Mouse (Mus musculus) neural tube, embryonic 15.5 days (tissue): ENCODE results near the gene Samd1. TPM values are rescaled to one million over a fixed set of nuclear protein-coding genes. Genes with fewer than 3 reads are reported as not detected.

ENCODE experiments used
- ATAC-seq: fragments of 200-750 bp; cut with Nextera tagmentation; 2 replicates; pipeline ENCODE4 v1.8.0; 2017; ENCODE audit warnings: mild to moderate bottlenecking, moderate TSS enrichment, moderate library complexity; ENCODE audit not compliant: low FRiP score
- H3K27ac ChIP-seq: fragments of 300-500 bp; sonication (generic); replicated peaks from 2 replicates; pipeline ENCODE4 v1.5.1; 2015; ENCODE audit warnings: mild to moderate bottlenecking, inconsistent platforms
- H3K27me3 ChIP-seq: fragments of 300-500 bp; sonication (generic); replicated peaks from 2 replicates; pipeline ENCODE4 v1.6.1; 2015; ENCODE audit warnings: inconsistent platforms
- H3K36me3 ChIP-seq: fragments of 300-500 bp; sonication (generic); 2 replicates; pipeline ENCODE4 v1.6.1; 2015; ENCODE audit warnings: inconsistent platforms
- H3K4me1 ChIP-seq: fragments of 300-500 bp; sonication (generic); 2 replicates; pipeline ENCODE4 v1.6.1; 2015; ENCODE audit warnings: inconsistent platforms
- H3K4me2 ChIP-seq: fragments of 300-500 bp; sonication (generic); 2 replicates; pipeline ENCODE4 v1.6.1; 2015; ENCODE audit warnings: inconsistent platforms, mild to moderate bottlenecking, moderate library complexity
- H3K4me3 ChIP-seq: fragments of 300-500 bp; sonication (generic); replicated peaks from 2 replicates; pipeline ENCODE4 v1.5.1; 2015; ENCODE audit warnings: mild to moderate bottlenecking, inconsistent platforms
- H3K9ac ChIP-seq: fragments of 300-500 bp; sonication (generic); replicated peaks from 2 replicates; pipeline ENCODE4 v1.6.1; 2015; ENCODE audit warnings: mild to moderate bottlenecking, inconsistent platforms
- H3K9me3 ChIP-seq: fragments of 300-500 bp; sonication (generic); replicated peaks from 2 replicates; pipeline ENCODE4 v1.6.1; 2016; ENCODE audit warnings: inconsistent platforms
- WGBS: fragments of 180-500 bp; shearing (Covaris S2); methylation state at CpG from one replicate; pipeline ENCODE4 v1.1.7; 2015; ENCODE audit warnings: mixed read lengths; 5-methylcytosine and 5-hydroxymethylcytosine counted together
- polyA plus RNA-seq: library from polyadenylated mRNA; unstranded; fragments of >200 nt; fragmentation: Nextera tagmentation; extraction: Ambion mirVana; gene quantifications from 2 replicates; pipeline ENCODE4 v1.2.1, GENCODE M21; 2015

The Samd1 gene
- polyA plus RNA-seq, 1 experiment from 2014 or later, result 7.9 TPM

DNA sequence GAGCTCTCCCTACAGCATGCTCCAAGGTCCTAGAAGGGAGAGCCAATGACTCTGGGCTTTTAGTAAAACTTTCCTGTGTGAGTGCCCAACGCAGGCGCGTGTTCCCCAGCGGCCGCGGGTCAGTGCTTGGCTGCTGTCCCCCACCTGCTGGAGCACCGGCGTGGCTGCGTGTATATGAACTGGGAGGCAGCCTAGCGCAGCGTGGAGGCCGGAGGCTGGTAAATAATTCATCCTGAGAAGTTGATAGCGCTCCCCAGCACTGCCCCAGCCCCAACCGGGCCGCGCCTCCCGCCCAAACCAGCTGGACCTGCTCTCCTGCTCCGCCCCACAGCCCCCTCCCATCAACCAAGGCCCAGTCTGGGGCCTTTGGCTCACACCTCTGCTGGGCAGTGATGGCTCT is 23.6 kb downstream of the Samd1 start, which contains the start of gene Palm3:
TSS of gene Palm3 (plus strand) at position 376 of the 400 bp plus-strand sequence.
- Histone ChIP-seq H3K27me3 (peaks cover 21% of the 10 kb centered on the region), H3K4me3 (no peak within 1 kb of the TSS), H3K27ac (no peak within 1 kb of the TSS), H3K9me3 (no peaks in the 10 kb centered on the region), H3K4me2 (no peak within 1 kb of the TSS), H3K36me3 (no peaks in the 10 kb centered on the region), H3K4me1 (peaks cover 10% of the 10 kb centered on the region), H3K9ac (no peak within 1 kb of the TSS)
- WGBS, result 7% methylated on average over 18 of the region's 18 CpGs
- ATAC-seq, result no peak

DNA sequence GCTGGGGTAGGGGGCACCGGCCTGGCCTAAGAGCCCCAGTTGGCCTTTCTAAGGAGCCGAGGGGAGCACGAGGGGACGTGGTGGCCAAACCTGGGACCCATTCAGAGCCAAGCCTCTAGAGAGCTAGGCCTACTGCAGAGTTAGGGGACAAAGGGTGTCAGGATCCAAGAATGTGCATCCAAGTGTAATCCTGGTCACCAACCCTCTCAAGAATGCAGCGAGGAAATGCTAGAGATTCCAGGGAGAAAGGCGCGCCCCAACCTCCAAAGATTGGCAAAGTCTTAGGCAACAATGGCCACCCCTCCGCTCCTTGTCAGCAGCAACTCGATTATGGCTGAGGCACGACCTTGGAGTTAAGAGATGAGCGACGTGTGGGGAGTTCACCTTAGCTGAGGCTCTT is 24.1 kb downstream of the Samd1 start:
- Histone ChIP-seq H3K27me3 (peaks cover 25% of the 10 kb centered on the region), H3K36me3 (no peaks in the 10 kb centered on the region), H3K9ac (no peak overlapping the region), H3K4me1 (peaks cover 14% of the 10 kb centered on the region), H3K4me3 (no peak overlapping the region), H3K9me3 (no peaks in the 10 kb centered on the region), H3K4me2 (no peak overlapping the region), H3K27ac (no peak overlapping the region)
- WGBS, result 54% methylated on average over 12 of the region's 12 CpGs
- ATAC-seq, result no peak

DNA sequence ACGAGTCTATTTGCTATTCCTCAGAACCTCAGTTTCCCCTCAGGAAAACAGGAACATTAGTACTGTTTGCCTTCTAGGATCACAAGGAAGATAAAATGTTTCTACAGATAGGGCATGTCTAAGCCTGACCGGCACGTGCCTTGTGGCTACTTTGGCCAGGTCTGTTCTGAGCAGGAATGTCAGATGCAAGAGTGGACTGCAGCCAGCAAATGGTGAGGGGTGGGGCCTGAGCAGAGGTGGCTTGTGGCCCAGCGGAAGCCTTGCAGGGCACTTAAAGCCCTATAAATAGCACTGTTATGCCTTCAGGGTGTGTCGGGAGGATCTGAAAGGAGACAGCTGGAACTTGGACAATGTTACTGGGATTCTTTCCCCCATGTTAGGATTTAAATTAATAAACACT is 25.6 kb downstream of the Samd1 start:
- peaks cover 39% of the 10 kb centered on the region for H3K27me3 ChIP-seq
- H3K9ac ChIP-seq, result no peak overlapping the region
- no peak for ATAC-seq
- WGBS, result 42% methylated on average over 5 of the region's 5 CpGs
- no peak overlapping the region for H3K4me3 ChIP-seq
- no peak overlapping the region for H3K27ac ChIP-seq
- peaks cover 19% of the 10 kb centered on the region for H3K4me1 ChIP-seq
- H3K4me2 ChIP-seq, result no peak overlapping the region
- H3K36me3 ChIP-seq, result no peaks in the 10 kb centered on the region
- H3K9me3 ChIP-seq, result no peaks in the 10 kb centered on the region

DNA sequence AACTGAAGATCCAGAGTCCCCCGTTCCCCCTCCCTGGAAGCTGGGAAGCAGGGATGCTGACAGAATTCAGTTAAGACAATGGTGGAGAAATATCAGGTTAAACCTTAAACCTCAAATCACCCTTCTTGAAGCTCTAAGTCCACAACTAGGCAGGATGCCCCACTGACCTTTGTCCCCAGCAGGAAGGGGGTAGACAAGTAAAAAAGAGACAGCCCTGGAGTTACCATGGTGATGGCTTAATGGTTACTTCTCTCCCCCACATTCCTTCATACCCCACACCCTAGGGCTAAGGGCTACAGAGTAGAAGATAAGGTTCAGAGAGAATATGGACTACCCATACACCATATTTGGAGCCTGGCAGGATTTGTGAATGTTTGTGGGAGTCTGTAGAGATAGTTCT is 26.2 kb downstream of the Samd1 start:
- Histone ChIP-seq H3K4me1 (peaks cover 19% of the 10 kb centered on the region), H3K4me3 (no peak overlapping the region), H3K9me3 (no peaks in the 10 kb centered on the region), H3K9ac (no peak overlapping the region), H3K27ac (no peak overlapping the region), H3K4me2 (no peak overlapping the region), H3K36me3 (no peaks in the 10 kb centered on the region), H3K27me3 (peaks cover 44% of the 10 kb centered on the region)
- ATAC-seq, result no peak
- 61% methylated on average over 1 of the region's 1 CpGs for WGBS

DNA sequence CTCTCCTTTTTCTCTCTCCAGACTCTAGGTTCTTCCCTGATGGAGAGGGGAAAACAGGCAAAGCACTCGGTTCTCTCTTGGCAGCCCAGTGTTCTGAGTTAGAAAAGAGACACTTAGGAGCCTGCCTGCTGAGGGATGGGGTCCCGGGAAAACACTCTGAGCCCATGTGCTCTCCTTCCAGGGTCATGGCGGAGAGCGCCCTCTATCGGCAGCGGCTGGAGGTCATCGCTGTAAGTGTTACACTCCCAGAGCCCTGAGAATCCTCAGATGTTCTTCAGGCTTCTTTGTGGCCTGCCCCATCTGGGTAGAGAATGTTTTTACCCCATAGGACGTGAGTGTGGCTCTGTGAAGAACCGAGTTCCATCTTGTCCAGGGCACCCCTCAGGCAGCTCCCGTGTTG is 26.7 kb downstream of the Samd1 start:
- H3K4me2 ChIP-seq, result no peak overlapping the region
- H3K4me1 ChIP-seq, result peaks cover 19% of the 10 kb centered on the region
- WGBS, result 12% methylated on average over 10 of the region's 10 CpGs
- no peaks in the 10 kb centered on the region for H3K9me3 ChIP-seq
- ATAC-seq, result no peak
- H3K36me3 ChIP-seq, result no peaks in the 10 kb centered on the region
- H3K9ac ChIP-seq, result no peak overlapping the region
- H3K4me3 ChIP-seq, result no peak overlapping the region
- H3K27me3 ChIP-seq, result peaks cover 44% of the 10 kb centered on the region
- no peak overlapping the region for H3K27ac ChIP-seq

DNA sequence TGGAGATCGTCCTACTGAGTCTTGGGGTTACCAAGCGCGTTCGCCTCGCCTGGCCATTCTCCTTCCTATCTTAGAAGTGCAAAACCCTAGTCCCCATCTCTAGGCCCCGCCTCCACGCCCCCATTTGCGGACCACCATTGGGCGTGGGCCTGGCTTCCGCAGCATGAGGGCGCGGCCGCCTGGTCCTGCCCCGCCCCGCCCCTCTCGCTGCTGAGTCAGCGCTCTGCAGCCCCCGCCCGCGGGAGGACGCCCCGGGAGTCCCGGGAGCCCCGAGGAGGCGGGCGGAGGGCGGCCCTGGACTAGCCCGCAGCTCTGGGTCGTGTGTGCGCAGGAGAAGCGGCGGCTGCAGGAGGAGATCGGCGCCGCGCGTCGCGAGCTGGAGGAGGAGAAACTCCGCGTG is 28.4 kb downstream of the Samd1 start:
- Histone ChIP-seq H3K9me3 (no peaks in the 10 kb centered on the region), H3K4me3 (peak overlapping the region; percentile 53), H3K4me1 (peaks cover 18% of the 10 kb centered on the region), H3K4me2 (peak overlapping the region; percentile 93), H3K36me3 (no peaks in the 10 kb centered on the region), H3K9ac (peak overlapping the region; percentile 62), H3K27ac (no peak overlapping the region), H3K27me3 (peaks cover 39% of the 10 kb centered on the region)
- ATAC-seq, result peak; percentile 77
- WGBS, result 1% methylated on average over 41 of the region's 41 CpGs

DNA sequence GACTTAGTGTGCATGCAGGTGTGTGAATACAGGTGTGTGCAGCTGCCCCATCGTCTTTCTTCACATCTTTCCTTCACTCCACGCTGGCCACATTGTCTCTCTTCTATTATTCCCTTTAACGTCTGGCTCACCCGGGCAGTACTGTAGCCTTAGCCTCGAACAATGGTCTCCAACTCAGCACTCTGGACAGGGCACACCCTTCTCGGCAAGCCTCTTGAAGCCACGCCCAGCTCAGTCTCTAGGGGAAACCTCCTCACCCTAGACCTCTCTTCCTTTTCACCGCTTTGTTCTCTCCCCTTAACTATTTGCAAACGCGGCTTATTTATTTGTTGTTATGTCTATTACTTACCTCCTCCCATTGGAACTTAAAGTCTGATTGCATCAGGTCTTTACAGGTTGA is 30.0 kb downstream of the Samd1 start:
- no peaks in the 10 kb centered on the region for H3K36me3 ChIP-seq
- H3K9me3 ChIP-seq, result no peaks in the 10 kb centered on the region
- H3K27me3 ChIP-seq, result peaks cover 26% of the 10 kb centered on the region
- H3K4me1 ChIP-seq, result peaks cover 14% of the 10 kb centered on the region
- ATAC-seq, result no peak
- no peak overlapping the region for H3K9ac ChIP-seq
- WGBS, result 7% methylated on average over 10 of the region's 10 CpGs
- H3K4me2 ChIP-seq, result no peak overlapping the region
- H3K27ac ChIP-seq, result no peak overlapping the region
- H3K4me3 ChIP-seq, result no peak overlapping the region

DNA sequence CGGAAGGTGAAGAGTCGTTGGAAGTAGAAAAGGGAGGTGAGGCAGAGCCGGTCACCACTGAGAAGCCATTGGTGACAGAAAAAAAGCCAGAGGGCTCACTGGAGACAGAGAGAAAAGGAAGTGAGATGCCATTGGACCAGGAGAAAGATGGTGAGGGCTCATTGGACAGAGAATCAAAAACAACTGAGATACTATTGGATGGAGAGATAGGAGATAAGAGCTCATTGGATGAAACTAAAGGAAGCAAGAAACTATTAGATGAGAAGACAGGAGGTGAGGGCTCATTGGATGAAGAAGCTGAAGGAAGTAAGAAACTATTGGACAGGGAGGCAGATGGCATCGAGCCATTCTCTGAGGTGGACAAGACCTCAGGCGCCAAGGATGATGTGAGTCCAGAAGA is 31.8 kb downstream of the Samd1 start:
- H3K9me3 ChIP-seq, result no peaks in the 10 kb centered on the region
- no peak for ATAC-seq
- 88% methylated on average over 5 of the region's 5 CpGs for WGBS
- H3K36me3 ChIP-seq, result no peaks in the 10 kb centered on the region
- peaks cover 24% of the 10 kb centered on the region for H3K27me3 ChIP-seq
- H3K27ac ChIP-seq, result no peak overlapping the region
- no peak overlapping the region for H3K4me3 ChIP-seq
- H3K9ac ChIP-seq, result no peak overlapping the region
- H3K4me2 ChIP-seq, result no peak overlapping the region
- peaks cover 14% of the 10 kb centered on the region for H3K4me1 ChIP-seq

DNA sequence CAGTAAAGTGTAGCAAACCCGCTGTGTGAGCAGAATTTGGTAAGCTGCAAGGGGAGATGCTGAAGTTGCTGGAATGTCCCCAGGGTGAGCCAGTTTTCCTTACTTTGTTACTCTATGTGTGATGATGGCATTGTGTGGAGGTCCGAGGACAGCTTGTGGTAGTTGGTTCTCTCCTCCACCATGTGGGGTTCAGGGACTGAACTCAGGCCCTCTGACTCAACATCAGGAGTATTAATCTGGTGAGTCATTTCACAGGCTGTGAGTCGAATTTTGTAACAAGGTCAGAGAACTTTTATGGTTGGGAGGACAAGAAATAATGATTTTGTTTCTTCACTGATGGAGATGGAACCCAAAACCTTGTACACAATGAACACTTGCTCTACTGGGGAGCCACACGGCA is 35.3 kb downstream of the Samd1 start:
- Histone ChIP-seq H3K36me3 (no peaks in the 10 kb centered on the region), H3K4me2 (no peak overlapping the region), H3K27me3 (peaks cover 19% of the 10 kb centered on the region), H3K4me1 (no peaks in the 10 kb centered on the region), H3K4me3 (no peak overlapping the region), H3K27ac (no peak overlapping the region), H3K9ac (no peak overlapping the region), H3K9me3 (no peaks in the 10 kb centered on the region)
- 78% methylated on average over 4 of the region's 4 CpGs for WGBS
- no peak for ATAC-seq

DNA sequence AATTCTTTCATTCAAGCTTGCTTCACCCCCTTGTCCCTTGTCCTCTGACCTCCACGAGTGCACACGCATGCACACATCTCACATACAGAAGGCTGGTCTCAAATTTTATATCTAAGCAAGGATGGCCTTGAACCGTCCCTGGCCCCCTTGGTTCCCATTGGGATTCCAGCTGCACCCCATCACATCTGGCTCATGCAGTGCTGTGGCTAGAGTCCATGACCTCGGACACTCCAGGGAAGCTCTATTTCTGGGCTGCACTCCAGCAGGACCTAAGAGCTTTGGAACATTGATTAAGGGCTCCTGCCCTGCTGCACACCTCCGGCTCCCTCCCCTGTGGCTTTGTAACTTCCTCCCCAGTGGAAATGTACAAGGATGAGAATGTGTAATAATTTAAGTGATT is 40.5 kb downstream of the Samd1 start:
- Histone ChIP-seq H3K9me3 (no peaks in the 10 kb centered on the region), H3K27me3 (peaks cover 43% of the 10 kb centered on the region), H3K4me2 (no peak overlapping the region), H3K4me1 (peaks cover 12% of the 10 kb centered on the region), H3K4me3 (no peak overlapping the region), H3K9ac (no peak overlapping the region), H3K36me3 (no peaks in the 10 kb centered on the region), H3K27ac (no peak overlapping the region)
- 78% methylated on average over 5 of the region's 5 CpGs for WGBS
- ATAC-seq, result no peak

DNA sequence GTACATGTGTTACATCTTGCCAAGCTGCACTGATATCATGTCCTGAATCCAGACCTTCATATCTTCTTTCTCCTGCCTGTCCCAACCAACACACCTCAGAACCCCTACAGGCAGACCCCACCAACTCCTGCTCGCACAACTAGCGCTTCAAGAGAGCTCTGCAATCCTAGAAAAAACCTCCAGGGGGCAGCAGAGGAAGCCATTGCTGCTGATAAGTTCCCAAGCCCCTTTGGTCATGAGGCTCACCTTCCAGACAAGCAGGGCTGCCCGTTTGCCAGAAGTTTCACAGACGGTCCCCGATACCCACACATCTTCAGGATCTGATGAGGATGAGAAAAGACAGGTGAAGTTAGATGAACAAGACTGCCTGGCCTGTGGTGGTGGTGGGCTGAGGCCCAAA is 41.6 kb downstream of the Samd1 start:
- Histone ChIP-seq H3K4me2 (no peak overlapping the region), H3K4me1 (peaks cover 12% of the 10 kb centered on the region), H3K27me3 (peaks cover 53% of the 10 kb centered on the region), H3K9me3 (no peaks in the 10 kb centered on the region), H3K9ac (no peak overlapping the region), H3K27ac (no peak overlapping the region), H3K4me3 (no peak overlapping the region), H3K36me3 (no peaks in the 10 kb centered on the region)
- ATAC-seq, result peak; percentile 46; the same call in 1 of the 2 replicates
- WGBS, result 13% methylated on average over 5 of the region's 5 CpGs

DNA sequence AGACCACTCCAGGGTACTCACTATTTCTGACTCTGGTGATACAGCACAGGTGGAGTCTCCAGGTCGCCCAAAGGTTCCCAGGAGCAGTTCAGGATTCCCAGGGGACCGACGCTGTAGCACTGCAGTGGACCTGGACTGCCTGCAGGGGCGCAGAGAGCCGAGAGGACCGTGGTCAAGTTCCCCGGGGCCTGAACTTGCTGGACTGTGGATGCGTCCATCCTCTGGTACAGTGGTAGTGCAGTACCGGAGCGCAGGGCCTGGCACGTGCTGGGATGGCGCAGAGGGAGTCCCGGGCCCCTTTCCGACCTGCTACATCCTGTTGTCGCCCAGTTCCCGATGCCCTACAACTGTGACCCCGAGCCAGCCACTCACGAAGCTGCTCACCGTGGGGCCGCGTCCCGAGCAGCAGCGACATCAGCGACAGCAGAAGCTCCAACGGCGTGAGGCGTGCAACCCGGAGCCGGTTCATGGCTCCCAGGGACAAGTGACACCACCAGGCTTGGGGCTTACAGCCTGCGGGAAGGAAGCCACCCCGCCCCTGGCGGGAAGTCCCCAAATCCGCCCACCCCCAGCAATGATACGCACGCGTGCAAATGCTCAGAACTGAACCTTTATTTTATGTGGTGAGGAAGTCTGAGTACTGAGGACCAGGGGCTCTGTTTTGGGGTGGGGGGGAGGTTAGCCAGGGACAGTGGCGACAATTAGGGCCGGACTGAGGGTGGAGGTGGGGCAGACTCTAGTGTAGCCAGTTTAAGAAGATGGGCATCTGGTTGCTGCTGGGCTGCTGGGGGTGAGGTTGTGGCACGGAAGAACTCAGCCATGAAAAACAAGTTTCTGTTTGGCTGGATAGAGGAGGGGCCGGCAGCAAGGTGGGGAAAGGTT is 44.8 kb downstream of the Samd1 start, which contains the start of gene Il27ra:
TSS of gene Il27ra (minus strand) at position 524 of the 882 bp plus-strand sequence.
- H3K9me3 ChIP-seq, result no peaks in the 10 kb centered on the region
- peaks cover 62% of the 10 kb centered on the region for H3K27me3 ChIP-seq
- peak; percentile 64 for ATAC-seq
- peak within 1 kb of the TSS; percentile 31 for H3K4me3 ChIP-seq
- peak within 1 kb of the TSS; percentile 66 for H3K4me2 ChIP-seq
- H3K27ac ChIP-seq, result no peak within 1 kb of the TSS
- no peaks in the 10 kb centered on the region for H3K36me3 ChIP-seq
- 4% methylated on average over 40 of the region's 40 CpGs for WGBS
- peak within 1 kb of the TSS; percentile 31; the same call in 1 of the 2 replicates for H3K9ac ChIP-seq
- H3K4me1 ChIP-seq, result peaks cover 20% of the 10 kb centered on the region
